ENCODE assay signal across 26 mouse cellular contexts in genomic region chr1:170113616-170114015, GRCm38 (mm10). TPM values are rescaled to one million over a fixed set of nuclear protein-coding genes. Genes with fewer than 3 reads are reported as not detected.
"Had no signal": no experiment of that assay in that cellular context is flagged by ENCODE, and none has a peak within 500 bp of the region (broad histone marks: within the 10 kb centered on the region; RNA-seq: fewer than 3 reads in every experiment).

No protein-coding gene starts in this region.

- H3K9me3 ChIP-seq: embryonic facial prominence, embryonic 10.5 days; embryonic facial prominence, embryonic 12.5 days; embryonic facial prominence, embryonic 13.5 days; embryonic facial prominence, embryonic 15.5 days; forebrain, embryonic 10.5 days; forebrain, embryonic 12.5 days; forebrain, embryonic 13.5 days; forebrain, embryonic 15.5 days; heart, embryonic 10.5 days had no signal

- H3K27me3 ChIP-seq: embryonic facial prominence, embryonic 12.5 days; embryonic facial prominence, embryonic 13.5 days; embryonic facial prominence, embryonic 15.5 days; forebrain, embryonic 12.5 days; forebrain, embryonic 13.5 days; forebrain, embryonic 15.5 days had no signal

- H3K4me3 ChIP-seq: embryonic facial prominence, embryonic 10.5 days; embryonic facial prominence, embryonic 12.5 days; embryonic facial prominence, embryonic 13.5 days; embryonic facial prominence, embryonic 15.5 days; erythroblast, embryonic 14.5 days; forebrain, embryonic 10.5 days; forebrain, embryonic 12.5 days; forebrain, embryonic 13.5 days; forebrain, embryonic 15.5 days; gastrocnemius, adult 2 months; heart, adult 2 months; heart, embryonic 10.5 days had no signal

- H3K9ac ChIP-seq: embryonic facial prominence, embryonic 12.5 days; embryonic facial prominence, embryonic 13.5 days; embryonic facial prominence, embryonic 15.5 days; forebrain, embryonic 12.5 days; forebrain, embryonic 13.5 days; forebrain, embryonic 15.5 days; forebrain, postnatal 0 days had no signal

- ATAC-seq: forebrain, embryonic 13.5 days; forebrain, embryonic 14.5 days; forebrain, embryonic 15.5 days; forebrain, embryonic 16.5 days; forebrain, postnatal 0 days had no signal

- H3K27ac ChIP-seq: embryonic facial prominence, embryonic 10.5 days; embryonic facial prominence, embryonic 12.5 days; embryonic facial prominence, embryonic 15.5 days; forebrain, embryonic 10.5 days; forebrain, embryonic 12.5 days; forebrain, embryonic 13.5 days; forebrain, embryonic 15.5 days; gastrocnemius, adult 2 months; heart, adult 2 months; heart, embryonic 10.5 days had no signal

- H3K4me1 ChIP-seq: forebrain, embryonic 12.5 days; forebrain, embryonic 13.5 days had no signal

- DNase-seq: cerebellum, adult 8-10 months; cerebellum, adult 9-11 months; cerebellum, postnatal 14 days; cerebellum, postnatal 36 days; embryo, embryonic 11 days; forebrain, postnatal 0 days; gastrocnemius, adult 2 months; gastrocnemius, postnatal 10 days; gastrocnemius, postnatal 14 days; gastrocnemius, postnatal 25 days; gastrocnemius, postnatal 36 days; heart, adult 18-20 months; heart, adult 2 months had no signal

- H3K36me3 ChIP-seq: embryonic facial prominence, embryonic 10.5 days; embryonic facial prominence, embryonic 12.5 days; embryonic facial prominence, embryonic 13.5 days; embryonic facial prominence, embryonic 15.5 days; forebrain, embryonic 10.5 days; forebrain, embryonic 12.5 days; forebrain, embryonic 15.5 days; heart, embryonic 10.5 days had no signal

- H3K4me2 ChIP-seq: embryonic facial prominence, embryonic 12.5 days; embryonic facial prominence, embryonic 13.5 days; embryonic facial prominence, embryonic 15.5 days; forebrain, embryonic 12.5 days; forebrain, embryonic 13.5 days; forebrain, embryonic 15.5 days had no signal

RNA-seq across cellular contexts. Expression of gene Ddr2, which starts 3.1 kb away (rescaled TPM):
- total RNA-seq: common myeloid progenitor, adult 5-6 weeks had no signal
- polyA plus RNA-seq: erythroblast, embryonic 14.5 days had no signal
